Mouse (Mus musculus): Measurements from ENCODE around the gene Dip2b.

Dip2b gene

DNA sequence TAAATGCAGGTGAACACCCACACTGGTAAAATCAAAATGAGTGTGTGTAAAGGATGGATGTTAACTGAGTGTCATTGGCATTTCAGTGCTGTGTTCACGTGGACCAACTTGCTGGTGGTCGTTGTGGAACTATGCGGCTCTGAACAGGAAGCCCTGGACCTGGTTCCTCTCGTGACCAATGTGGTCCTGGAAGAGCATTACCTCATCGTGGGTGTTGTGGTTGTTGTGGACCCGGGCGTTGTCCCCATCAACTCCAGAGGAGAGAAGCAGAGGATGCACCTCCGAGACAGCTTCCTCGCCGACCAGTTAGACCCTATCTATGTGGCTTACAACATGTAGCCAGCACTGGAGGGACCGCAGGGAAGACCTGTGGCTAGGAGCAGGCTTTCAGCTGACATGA, 176.6 kb downstream of the Dip2b start:
- in situ Hi-C loops (cut with MseI, MboI) = no loop called here

DNA sequence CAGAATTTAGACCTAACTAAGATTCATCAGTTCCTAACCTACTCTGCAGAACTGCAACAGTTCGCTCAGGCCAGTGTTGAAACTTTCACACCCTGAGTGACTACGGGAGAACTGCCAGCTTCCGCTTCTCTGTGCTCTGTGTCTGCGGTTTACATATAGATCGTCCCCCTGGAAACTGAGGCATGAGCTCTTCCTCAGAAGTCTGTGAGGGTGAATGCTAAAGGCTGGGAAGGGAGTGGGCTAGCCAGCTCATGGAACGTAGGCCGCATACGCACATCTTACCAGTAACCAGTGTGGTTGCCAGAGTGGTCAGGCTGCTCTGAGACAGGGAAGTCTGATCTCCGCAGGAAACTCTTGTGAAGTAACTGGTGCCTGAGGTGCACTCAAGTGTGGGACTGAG, 177.7 kb downstream of the Dip2b start:
- in situ Hi-C loops (cut with MseI, MboI) = no loop called here

DNA sequence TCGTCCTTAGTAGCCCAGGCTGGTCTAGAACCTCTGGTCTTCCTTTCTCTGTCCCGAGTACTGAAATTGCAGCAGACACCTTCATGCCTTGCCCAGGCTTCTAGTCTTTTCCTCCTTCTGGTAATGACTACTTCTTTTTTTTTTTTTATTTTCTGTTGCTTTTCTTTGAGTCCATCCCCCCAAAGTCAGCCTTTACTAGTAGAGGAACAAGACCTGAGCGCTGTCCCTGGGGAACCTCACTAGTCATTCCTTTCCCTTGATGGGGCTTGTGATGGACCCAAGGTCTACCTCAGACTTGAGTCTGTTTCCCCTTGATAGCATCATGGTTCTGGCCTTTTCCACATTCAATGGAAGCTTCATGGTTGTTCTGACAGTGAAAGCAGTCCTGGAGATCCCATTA, 179.6 kb downstream of the Dip2b start:
- in situ Hi-C loops (cut with MseI, MboI) = no loop called here

DNA sequence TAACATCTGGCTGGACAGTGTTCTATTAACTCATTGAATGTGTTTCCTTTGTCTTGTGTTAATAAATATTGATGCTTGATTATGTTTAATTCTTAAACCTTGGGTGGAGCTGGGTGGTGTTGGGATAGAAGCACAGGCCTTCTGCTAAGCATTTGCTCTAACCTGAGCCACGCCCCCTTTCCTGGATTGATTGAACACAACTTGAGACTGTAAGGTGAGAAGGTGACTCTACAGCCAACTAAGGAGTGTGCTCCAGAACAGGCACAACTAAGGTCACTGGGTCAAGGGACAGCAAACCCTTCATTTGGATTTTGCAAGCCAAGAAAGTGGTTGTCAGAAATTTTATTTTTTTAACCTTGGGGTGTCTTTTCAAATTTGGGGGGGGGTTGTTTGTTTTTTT, 180.9 kb downstream of the Dip2b start:
- in situ Hi-C loops (cut with MseI, MboI) = no loop called here

DNA sequence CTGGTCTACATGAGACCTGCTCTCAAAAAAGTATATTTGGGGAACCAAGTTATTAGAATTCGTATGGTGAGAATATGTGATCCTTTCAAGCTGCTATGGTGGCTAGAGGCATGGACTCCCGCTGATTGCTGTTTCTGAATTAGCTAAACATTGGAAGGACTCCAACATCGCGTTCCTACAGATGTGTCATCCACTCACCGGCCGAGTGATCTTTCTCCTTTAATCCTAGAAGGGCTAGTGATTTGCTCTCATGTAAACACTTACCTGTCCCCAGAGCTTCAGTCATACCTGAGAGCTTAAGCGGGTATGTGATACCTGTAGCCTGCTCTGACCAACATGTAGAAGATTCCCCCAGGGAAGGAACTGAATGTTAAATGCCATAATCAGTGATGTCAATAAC, 182.5 kb downstream of the Dip2b start:
- in situ Hi-C loops (cut with MseI, MboI) = no loop called here

DNA sequence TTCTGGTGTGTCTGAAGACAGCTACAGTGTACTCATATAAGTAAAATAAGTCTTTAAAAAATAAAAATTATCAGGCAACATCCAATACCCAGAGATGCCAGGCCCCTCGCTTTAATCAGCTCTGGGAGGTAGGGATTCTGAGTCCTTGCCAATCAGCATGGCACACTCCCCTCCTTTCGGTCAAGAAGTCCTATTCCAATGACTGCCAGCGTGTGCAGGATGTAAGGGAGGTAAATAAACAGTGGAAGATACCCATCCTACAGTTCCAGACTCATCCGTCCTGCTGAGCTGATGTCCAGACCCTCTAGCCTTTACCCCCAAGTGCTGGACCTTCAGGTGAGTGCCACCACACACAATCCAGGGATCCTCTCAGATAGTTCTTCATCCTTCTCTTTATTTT, 186.9 kb downstream of the Dip2b start:
- in situ Hi-C loops (cut with MseI, MboI) = no loop called here

DNA sequence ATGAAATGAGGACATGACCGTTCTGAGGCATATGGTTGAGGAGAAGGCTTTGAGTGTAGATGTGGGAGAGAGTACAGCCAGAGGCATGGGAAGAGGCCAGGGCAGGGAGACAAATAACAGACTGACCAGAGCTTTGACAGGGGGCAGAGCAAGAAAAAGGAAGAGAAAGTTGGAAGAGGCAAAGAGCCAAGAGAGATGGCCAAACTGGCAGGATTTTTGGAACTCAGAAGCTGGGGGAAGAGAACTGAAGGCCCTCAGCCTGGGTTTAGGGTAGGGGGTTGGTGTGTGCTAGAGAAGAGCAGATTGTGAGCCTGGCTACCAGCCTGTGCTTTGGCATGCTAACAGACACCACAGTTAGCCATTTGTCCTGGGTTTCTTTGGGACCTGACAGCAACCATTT, 187.4 kb downstream of the Dip2b start:
- in situ Hi-C loops (cut with MseI, MboI) = no loop called here

DNA sequence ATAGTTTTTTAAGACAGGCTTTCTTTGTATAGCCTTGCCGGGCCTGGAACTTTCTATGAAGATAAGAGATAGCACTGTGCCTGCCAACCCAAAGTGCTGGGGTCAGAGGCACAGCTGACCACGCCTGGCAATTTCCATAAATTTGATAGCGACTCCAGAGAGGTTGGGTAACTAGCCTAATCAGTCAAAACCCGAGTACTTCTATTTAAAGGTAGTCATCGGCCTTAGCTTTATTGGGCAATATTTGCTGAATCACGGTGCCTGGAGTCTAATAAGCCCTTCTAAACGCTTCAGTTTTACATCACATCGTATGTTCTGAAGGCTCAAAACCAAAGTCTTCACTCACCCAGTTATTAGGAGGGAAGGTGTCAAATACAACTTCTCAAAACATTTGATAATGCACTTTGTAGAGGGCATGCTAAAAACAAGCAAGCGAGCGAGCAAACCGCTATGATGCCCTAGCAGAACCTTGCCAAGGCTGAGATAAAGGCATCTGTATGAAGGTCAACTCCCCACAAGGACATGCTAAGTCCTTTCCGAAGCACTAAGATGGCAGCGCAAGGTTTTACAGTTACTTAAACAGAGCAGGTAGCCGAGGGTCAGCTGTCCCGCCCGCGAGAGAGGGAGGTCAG, 188.7 kb downstream of the Dip2b start:
- in situ Hi-C loops (cut with MseI, MboI) = no loop called here

DNA sequence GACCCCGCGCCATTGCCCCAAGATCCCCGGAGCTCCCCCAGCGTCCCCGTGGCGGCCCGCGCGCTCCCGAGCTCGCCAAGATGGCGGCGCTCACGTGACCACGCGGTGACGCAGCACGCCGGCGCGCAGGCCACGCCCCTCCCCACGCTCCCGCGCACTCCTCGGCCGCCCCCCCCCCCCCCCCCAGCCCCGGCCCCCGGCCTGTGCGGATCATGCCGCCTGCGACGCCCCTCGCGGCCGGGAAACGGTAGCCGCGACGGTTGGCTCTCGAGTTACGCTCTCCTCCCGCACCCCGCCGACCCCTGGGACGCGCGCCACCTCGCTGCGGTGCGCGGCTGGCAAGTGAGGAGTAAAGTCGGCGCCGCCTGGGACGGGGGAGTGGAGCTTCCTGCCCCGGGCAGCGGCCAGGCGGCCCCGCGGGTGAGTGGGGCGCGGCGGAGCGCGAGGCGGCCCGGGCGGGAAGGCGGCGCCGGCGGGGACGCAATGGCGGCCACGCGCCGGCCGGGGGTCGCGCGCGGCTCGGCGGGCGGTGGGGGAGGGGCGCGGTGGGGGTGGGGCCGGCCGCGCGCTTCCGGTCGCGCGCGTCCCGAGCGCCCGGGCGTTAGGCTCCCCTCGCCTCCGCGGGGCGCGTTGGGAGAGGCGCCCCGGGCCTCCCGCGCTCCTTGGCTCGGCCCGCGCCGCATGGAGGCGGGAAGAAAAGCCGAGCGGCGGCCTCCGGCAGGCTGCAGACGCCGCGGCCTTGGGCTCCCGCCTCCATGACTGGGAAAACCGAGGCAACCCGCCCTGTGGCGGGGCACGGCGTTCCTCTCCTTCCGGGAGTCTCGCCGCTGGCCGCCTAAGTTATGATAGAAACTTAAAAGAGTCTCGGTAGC, 189.4 kb downstream of the Dip2b start, which contains the start of gene Atf1:
Gene Atf1 (plus strand): TSS at position 157 of the 872 bp plus-strand sequence.
- in situ Hi-C loops (cut with MseI, MboI) = no loop called here

DNA sequence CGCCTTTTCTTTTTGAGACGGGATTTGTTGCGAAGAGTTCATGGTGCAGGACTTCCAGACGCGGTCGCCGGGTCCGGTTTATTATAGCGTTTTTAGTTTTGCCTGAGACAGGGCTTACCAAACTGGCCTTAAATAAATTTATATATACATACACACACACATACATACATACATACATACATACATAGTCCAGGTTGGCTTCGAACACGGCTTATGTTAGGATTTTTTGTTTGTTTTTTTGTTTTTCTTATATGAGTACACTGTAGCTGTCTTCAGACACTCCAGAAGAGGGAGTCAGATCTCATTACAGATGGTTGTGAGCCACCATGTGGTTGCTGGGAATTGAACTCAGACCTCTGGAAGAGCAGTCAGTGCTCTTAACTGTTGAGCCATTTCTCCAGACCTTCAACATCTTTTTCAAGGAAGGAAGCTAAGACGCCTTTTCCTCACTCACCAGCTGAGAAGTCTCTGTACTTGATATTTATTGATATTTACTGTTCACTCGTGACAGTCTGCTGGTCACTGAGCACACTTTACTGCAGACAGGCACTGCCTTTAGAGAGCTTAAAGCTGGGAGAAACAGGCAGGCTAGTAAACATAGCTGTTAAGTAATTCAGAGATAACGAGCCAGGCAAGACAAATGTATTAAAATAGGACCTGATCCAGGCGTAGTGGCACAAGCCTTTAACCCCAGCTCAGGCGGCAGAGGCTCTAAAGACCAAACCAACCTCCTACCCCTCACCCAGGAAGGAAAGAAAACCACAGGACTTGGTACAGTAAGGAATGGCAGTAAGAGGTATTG, 190.3 kb downstream of the Dip2b start:
- in situ Hi-C loops (cut with MseI, MboI) = no loop called here

DNA sequence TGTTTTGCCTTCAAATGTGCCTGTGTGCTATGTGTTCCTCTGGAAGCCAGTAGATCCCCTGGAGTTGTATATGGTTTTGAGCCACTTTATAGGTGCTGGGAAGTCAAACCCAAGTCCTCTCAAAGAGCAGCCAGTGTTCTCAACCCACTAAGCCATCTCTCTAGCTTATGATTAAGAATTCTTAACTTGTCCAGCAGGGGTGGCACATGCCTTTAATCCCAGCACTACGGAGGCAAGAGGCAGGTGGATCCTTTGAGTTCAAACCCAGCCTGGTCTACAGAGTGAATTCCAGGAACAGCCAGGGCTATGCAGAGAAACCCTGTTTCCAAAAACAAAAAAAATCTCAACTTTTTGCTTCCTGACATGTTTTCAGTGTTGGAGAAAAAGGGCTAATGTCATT, 192.2 kb downstream of the Dip2b start:
- in situ Hi-C loops (cut with MseI, MboI) = no loop called here

DNA sequence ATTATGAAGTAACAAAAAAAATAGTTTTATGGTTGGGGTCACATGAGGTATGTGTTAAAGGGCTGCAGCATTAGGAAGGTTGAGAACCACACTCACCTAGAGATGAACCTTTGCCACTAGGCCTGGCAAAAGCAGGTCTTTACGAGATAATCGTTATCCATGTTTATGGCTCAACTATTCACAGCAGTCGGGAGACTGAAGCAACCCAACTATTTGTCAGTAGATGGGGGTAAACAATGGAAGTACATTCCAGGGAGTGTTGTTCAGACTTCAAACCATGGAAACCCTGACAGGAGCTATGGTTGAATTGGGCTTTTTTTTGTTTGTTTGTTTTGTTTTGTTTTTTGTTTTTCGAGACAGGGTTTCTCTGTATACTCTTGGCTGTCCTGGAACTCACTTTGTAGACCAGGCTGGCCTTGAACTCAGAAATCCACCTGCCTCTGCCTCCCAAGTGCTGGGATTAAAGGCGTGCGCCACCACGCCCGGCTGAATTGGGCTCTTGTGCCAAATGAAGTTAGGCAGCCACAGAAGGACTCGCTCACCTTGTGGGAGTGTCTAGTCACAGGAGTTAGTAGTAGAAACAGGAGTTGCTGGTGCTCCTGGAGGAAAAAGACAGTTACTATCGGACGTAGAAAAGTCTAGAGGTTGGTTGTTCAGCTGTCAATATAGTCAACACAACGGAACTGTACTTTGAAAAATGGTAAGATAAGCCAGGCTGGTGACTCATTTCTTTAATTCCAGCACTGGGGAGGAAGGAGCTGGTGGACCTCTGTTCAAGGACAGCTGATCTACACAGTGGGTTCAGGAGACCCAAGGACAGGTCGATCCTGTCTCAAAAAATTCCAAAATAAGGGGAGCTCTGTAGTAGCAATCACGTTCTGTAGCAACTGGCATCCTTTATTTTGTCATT, 193.4 kb downstream of the Dip2b start:
- in situ Hi-C loops (cut with MseI, MboI) = no loop called here

DNA sequence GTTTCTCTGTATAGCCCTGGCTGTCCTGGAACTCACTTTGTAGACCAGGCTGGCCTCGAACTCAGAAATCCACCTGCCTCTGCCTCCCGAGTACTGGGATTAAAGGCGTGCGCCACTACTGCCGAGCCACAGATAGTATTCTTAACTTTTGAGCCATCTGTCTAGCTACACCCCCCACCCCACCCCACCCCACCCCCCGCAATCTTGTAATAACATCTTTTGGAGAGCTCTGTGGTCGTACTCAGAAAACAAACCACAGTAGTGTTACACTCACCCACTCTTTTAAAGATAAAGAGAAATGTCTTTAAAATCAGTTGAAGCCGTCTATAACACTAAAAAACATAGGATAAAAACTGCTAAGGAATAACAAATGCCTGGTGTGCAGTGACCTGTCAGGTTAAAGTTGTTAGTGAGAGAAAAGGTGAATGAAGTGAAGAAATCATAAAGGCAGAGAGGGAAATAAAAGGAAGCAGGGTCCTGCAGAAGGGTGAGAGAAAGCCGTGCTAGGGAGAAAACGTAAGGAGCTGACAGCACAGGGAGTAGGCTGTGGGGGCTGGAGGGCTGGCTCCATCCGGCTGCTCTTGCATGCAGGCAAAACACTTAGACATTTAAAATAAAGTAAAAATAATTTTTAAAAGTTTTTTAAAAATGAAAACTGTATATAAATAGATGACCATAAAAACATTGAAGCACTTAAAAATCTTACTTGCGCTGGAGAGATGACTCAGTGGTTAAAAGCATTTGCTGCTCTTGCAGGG, 196.9 kb downstream of the Dip2b start:
- in situ Hi-C loops (cut with MseI, MboI) = no loop called here

DNA sequence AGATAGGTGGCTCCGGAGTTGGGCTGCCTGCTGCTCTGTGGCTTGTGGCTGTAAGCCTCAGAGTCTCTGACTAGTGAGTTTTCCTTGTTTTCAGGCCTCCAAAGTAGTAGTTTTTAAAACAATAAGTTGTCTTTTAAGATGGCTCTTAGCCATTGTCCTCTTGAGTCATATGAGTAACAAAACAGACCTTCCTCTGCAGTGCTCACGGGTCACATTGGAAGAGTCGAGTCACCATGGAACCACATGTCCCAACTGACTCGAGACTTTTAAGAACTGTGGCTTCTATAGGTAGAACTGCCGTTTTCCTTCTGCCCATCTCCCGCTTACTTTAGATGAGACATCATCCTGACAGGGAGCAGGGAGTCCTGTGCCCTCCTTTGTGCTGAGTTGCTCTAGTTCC, 198.5 kb downstream of the Dip2b start:
- in situ Hi-C loops (cut with MseI, MboI) = no loop called here

DNA sequence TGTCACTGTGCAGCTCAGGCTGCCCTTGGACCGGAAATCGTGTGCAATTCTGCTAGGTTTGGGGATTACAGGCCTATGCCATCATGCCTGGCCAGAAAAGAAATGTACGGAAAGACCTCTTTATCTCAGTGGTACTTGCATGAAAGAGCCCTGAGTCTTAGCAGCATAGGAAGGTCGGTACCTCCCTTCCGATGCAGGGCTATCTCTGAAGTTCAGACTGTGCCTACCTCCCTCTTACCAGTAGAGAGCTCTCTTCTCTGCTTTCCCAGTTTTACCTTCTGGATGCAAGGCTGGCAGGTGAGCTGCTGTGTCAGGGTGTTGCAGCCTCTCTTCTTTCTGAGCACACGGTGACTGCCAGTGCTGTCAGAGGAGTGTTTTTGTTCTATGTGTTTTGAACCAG, 203.3 kb downstream of the Dip2b start:
- in situ Hi-C loops (cut with MseI, MboI) = no loop called here

DNA sequence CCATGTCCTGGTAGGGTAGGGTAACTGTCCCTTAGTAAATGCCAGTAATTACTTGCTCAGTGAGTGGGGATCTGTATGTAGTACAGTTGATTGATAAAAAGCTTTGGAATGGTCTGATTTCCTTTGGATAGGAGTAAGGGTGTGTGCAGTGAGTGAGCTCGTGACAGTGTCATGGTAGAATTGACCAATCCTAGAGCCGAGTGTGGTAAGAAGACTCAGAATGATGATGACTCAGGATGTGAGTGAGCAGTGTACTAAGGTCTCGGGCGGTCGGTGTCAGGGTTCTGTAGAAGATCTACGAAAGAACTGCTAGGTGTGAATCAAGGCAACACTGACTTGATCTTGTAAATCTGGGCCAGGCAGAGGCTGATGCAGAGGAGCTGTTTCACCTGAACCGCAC, 207.5 kb downstream of the Dip2b start:
- in situ Hi-C loops (cut with MseI, MboI) = no loop called here

DNA sequence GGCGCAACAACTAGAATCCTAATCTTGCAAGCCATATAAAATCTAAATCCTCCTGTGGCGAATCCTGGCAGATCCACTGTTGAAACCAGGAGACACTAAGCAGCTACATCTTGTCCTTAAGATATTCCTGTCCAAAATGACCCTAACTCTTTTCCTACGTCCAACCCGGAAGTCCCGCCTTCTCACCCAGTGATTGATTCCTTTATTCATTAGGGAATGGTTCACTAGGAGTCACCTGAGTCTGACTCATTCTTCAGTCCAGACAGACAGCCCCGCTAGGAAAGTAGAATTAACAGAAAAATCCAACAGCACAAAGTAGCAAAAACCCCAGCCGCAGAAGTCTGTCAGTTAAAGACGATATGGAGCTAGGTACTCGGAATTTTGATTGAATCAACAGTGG, 208.8 kb downstream of the Dip2b start:
- in situ Hi-C loops (cut with MseI, MboI) = no loop called here

DNA sequence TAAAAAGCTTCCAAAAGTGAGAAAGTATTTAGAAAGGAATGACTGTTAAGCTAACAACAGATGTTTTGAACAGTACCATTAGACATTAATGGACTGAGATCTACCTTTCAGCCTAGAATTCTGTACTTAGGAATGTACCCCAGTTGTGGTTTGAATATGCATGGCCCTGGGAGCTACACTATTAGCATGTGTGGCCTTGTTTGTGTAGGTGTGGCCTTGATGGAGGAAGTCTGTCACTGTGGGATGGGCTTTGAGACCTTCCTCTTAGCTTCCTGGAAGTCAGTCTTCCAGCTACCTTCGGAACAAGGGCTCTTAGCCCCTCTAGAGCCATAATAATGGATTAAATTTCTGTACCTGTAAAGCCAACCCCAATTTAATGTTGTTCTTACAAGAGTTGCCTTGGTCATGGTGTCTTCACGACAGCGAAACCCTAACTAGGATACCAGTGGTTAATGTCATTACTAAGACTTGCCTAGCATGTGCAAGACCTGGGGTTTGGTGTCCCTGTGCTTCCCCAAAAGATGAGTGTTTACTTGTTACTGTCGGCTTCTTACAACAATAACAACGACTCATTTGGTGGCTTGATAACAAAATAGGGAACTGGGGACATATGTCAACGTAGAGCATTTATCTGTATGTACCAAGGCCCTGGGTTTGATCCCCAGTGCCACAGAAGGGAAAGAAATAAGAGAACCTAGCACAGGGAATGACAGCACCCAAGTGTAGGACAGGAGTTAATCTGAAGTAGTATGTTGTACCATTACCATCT, 210.4 kb downstream of the Dip2b start:
- in situ Hi-C loops (cut with MseI, MboI) = no loop called here

DNA sequence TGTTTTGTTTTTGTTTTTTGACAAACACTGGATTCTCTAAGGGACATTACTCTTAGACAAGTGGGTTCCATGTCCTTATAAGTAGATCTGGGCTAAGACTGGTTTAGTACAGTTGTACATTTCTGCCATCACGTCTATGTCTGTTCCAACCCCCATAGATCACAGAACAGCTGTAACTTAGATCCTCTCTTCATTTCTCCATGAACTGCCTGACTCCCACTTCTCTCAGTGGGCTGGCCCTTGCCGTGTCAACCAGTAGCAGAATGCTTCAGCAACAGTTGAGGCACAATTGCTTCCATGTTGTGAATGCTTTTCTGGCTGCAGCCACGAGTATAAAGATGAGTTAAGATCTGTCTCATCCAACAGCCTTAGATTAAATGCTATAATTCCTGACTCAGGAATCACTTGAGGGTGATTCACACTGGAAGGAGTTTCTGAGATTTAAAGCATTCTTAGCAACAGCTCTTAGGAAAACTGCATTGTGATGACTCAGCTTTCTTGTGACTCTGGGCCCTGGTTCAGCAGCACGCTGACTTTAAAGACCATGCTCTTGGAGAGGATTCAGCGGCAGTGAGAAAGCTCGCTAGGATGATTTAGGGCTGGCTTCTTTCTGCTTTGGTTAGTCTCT, 212.8 kb downstream of the Dip2b start:
- in situ Hi-C loops (cut with MseI, MboI) = no loop called here
